Comparison of ENCODE assay signal across 10 mouse cellular contexts in the genomic region with DNA sequence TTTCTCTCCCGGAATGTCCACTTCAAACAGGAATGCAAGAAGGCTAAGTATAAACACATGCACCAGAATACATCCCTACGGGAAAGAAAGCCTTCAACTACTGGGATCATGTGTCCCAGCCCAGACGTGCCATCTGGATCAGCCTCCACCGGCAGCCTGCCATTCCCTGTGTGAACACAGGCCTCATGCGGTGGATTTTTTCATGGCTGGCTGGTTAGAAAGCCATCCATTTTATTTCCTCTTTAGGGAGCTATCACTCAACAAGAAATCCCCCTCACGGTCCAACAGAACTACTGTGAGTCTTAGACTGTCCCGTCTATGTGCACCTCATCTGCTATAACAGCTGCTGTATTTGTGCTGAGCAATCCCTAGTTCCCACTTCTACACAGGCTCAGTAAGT.
DNase-seq lines count a peak whose midpoint lies in the region; ATAC-seq lines count a peak whose summit lies in the region.
"Had no signal": no experiment of that assay in that cellular context is flagged by ENCODE, and none has a peak within 500 bp of the region (broad histone marks: within the 10 kb centered on the region; RNA-seq: fewer than 3 reads in every experiment).

No protein-coding gene starts in this region.

- peak; percentile 35 for DNase-seq in lung, postnatal 10 days
- DNase-seq in lung, adult 18-20 months, result no peak
- peak; percentile 73 to 81 for DNase-seq in cerebellum, postnatal 25 days
- DNase-seq in hindbrain, embryonic 11.5 days (ENCODE audit: low spot score), result peak; percentile 19
- DNase-seq in adrenal gland, postnatal 10 days, result no peak
- no peak for DNase-seq in urinary bladder, postnatal 36 days (ENCODE audit: low spot score in 2 of 2)
- DNase-seq: lung, postnatal 4 days had no signal

- H3K4me2 ChIP-seq in hindbrain, embryonic 11.5 days (replicated peaks; ENCODE audit: low read depth, low read length), result no peak overlapping the region
- no peak overlapping the region for H3K4me2 ChIP-seq in neural tube, embryonic 15.5 days
- H3K4me2 ChIP-seq: heart, embryonic 13.5 days had no signal

- no peak overlapping the region for H3K27ac ChIP-seq in hindbrain, embryonic 11.5 days (ENCODE audit: low read depth, low read length)
- H3K27ac ChIP-seq in neural tube, embryonic 15.5 days (replicated peaks), result no peak overlapping the region
- H3K27ac ChIP-seq: heart, embryonic 13.5 days; kidney, postnatal 0 days had no signal

- H3K9me3 ChIP-seq in hindbrain, embryonic 11.5 days (ENCODE audit: control insufficient read depth, low read length), result no peaks in the 10 kb centered on the region
- no peaks in the 10 kb centered on the region for H3K9me3 ChIP-seq in neural tube, embryonic 15.5 days (replicated peaks)
- H3K9me3 ChIP-seq: heart, embryonic 13.5 days had no signal

- no peaks in the 10 kb centered on the region for H3K27me3 ChIP-seq in hindbrain, embryonic 11.5 days (ENCODE audit: control insufficient read depth, insufficient read depth, low read length)
- no peaks in the 10 kb centered on the region for H3K27me3 ChIP-seq in neural tube, embryonic 15.5 days (replicated peaks)
- H3K27me3 ChIP-seq: heart, embryonic 13.5 days had no signal

- H3K9ac ChIP-seq in hindbrain, embryonic 11.5 days (ENCODE audit: low read depth, low read length), result no peak overlapping the region
- no peak overlapping the region for H3K9ac ChIP-seq in neural tube, embryonic 15.5 days (replicated peaks)
- H3K9ac ChIP-seq: heart, embryonic 13.5 days had no signal

- WGBS in hindbrain, embryonic 11.5 days, result 59% methylated on average over 7 of the region's 7 CpGs
- 33% methylated on average over 7 of the region's 7 CpGs for WGBS in neural tube, embryonic 15.5 days

- no peak for ATAC-seq in hindbrain, embryonic 11.5 days (ENCODE audit: low FRiP score)
- ATAC-seq in neural tube, embryonic 15.5 days (ENCODE audit: low FRiP score), result peak; percentile 50; the same call in 1 of the 2 replicates

- no peaks in the 10 kb centered on the region for H3K36me3 ChIP-seq in hindbrain, embryonic 11.5 days (ENCODE audit: control insufficient read depth, insufficient read depth, low read length)
- H3K36me3 ChIP-seq in neural tube, embryonic 15.5 days, result no peaks in the 10 kb centered on the region
- H3K36me3 ChIP-seq: heart, embryonic 13.5 days had no signal

- no peaks in the 10 kb centered on the region for H3K4me1 ChIP-seq in hindbrain, embryonic 11.5 days (replicated peaks; ENCODE audit: control insufficient read depth, insufficient read depth, low read length)
- H3K4me1 ChIP-seq in neural tube, embryonic 15.5 days, result 0 out of 2 replicates have a peak, but pooled peaks cover 6% of the 10 kb centered on the region

- no peak overlapping the region for H3K4me3 ChIP-seq in hindbrain, embryonic 11.5 days (ENCODE audit: low read depth, low read length)
- no peak overlapping the region for H3K4me3 ChIP-seq in neural tube, embryonic 15.5 days (replicated peaks)
- H3K4me3 ChIP-seq: heart, embryonic 13.5 days had no signal

Comparison
In these comparisons a context has a peak if more than half of its experiments do, and no peak if none do; other contexts are left out.
1. DNase-seq: peak in lung, postnatal 10 days (single experiment), cerebellum, postnatal 25 days (2 of 2) and hindbrain, embryonic 11.5 days (single experiment); none in lung, adult 18-20 months (0 of 2), adrenal gland, postnatal 10 days (single experiment) and urinary bladder, postnatal 36 days (0 of 2).